Mouse (Mus musculus) brain, adult 2 months (tissue): Measurements from ENCODE around the gene Prom1.
"Not testable (repeated sequence)": the region's sequence is repeated elsewhere in the genome, so short reads cannot be mapped to it uniquely, and the experiment has no call there.

Experiments
- DNase-seq: peaks from one replicate; pipeline ENCODE4 v3.0.0; 2011; ENCODE audit warnings: low read depth, low spot score

Gene Prom1

DNA sequence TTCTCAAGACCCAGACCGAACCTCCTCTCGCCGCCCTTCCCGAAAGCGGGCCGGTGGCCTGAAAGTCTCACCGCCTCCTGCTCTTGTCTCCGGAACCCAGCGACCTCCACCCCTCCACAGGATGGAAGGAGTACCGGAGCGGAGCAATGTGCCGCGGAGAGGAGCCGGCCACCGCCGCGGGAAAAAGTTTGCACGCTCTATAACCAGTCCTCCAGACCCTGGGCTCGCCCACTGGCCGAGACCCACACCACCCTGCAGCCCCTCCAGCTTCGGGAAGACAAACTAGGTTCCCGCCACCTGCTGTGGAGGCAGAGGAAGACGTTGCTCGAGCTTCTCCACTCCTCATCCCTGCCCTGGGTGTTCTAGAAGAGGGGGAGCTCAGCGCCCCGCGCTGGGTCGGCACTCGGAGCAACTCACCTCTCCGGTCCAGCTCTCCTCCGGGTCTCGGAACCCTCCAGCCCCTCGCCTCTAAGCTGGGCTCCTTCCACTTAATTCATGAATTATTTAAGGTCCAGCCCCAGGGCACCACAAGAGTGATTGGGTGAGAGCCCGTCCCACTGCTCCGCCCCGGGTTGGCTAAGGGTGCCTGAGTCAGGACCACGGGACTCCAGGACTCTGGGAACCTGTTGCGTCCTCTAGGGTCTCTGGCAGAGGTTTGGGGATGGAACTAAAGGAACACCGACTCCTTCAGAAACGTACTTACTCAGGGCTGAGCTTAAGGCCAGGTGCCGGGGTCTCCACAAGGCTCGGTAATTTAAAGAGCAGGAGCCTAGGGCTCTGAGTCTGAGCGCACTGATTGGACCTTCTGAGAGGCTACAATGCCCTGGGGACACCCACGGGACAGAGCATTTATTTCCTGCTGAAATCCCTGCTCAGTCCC lies at the start of gene Prom1:
Prom1 (minus strand) TSS at position 802 of the 880 bp plus-strand sequence.
- peak; percentile 9 for DNase-seq

DNA sequence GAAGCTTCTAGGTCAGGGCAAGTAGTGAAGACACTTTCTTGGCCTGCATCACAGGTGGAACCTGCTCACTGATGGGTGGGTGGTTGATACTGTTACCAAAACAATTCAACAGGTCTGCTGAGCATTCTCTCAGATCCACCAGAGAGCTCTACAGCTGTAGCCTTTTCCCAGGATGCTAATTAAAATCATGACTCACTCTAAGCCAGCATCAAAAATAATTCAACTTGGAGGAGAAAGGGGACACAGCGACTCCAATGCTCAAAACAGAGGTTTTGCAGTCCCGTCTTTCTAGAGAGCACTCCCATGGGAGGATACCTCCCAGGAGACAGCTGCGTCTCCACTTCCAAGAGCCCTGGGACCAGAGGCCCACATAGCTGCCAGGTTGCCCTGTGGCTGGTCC lies 45.9 kb upstream of the Prom1 start:
- peak; percentile 83 for DNase-seq

DNA sequence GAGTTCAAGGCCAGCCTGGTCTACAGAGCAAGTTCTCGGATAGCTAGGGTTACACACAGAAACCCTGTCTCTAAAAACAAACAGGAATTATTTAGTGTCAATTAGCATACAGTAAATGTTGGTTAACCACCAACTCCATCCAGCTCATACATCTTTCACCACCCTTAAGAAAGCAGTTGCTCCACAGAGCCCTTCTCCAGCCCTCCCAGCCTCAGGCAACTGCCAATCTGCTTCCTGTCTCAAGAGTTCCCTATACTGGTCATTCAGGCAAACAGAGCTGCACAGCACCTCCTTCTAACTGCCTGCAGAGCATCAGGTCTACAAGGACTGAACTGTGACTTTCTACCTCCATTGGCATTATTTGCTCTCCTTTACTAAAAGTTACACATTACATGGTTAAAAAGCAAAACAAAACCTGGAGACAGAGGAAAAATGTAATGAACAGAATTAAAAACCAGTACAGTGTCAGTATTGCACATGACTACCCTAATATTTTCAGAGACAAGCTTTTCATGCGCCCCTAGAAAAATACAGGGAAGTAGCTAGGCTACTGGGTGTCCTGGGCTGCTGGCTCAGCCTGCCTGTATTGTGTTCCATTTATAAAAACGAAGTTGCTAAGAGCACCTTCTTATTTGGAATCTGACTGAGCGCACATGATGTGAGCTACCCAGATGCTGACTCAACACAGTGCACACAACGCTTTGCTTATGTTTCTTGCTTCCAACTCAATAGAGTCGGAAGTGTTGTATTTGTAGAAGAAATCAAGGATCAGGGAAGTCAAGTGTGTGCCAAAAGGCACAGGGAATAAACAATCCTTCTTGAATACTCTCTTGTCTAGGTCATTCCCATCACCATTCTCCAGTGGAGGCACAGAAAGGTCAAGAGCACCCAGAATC lies 44.9 kb upstream of the Prom1 start:
- DNase-seq = peak; percentile 54

DNA sequence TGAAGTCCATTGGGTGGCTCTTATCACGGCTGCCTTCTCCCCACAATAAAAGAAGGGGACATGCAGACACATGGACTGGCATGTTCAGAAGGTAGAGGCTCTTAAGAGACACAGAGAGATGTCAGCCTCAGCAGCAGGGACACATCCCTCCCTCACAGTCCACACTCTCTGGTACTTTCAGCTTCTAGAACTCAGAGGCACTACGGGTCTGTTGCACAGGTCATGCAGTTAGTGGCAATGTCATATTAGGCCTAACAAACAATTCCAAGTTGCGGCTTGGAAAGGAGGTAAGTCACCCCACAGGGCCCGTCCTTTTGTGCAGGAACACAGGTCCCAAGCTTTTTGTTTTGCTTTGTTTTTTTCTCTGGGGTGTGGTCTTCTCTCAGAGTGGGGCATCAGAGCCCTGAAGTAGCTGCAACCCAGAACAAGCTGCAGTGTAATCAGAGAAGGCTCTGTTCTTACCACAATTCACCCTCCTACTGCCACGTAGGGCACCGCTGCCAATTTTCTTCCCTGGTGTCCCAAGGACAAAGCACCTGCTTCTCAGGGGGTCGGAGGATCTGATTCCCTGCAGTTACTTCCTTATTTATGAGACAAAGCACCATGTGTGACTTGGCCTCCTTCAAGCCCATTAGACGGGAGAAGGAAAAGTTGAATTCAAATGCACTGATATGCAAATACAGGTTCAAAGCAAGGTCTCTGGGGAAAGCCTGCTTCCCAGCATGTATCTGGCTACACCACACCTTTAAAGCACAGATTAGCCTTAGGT lies 41.8 kb upstream of the Prom1 start:
- DNase-seq = no peak

DNA sequence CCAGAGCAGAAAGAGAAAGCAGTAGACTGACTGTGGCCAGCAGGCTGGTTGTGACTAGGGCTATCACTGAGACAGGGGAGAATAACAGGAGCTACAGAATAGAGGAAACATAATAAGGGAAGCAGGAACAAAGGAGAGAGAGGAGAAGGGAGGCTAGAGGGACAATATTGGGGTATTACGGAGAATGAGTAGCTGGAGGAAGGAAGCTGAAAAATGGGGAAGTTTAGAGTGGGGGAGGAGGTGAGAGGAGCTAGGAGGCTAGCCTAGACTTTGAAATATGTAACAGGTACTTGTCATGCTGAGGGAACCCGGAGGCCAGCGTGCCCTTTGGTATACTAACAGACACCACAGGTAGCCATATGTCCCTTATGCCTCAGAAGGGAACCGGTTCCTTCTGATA lies 25.7 kb upstream of the Prom1 start:
- DNase-seq = no peak

DNA sequence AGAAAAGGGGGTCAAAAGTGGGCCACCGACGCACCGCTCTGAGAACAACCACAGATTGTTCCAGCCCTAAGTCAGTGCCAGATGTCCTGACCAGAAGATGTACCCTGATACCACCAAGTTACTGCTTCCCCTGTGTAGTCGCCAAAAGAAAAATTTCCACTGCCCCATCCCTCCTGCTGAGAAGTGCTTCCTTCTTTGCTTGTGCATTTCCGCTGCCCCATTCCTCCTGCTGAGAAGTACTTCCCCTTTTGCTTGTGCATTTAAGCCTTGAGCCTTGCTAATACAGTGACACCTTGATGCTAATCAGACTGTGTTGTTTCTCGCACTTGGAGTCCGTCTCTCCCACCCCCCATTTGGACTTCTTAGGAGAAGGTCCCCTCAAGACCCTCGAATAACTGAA lies 24.7 kb upstream of the Prom1 start:
- DNase-seq = not testable (repeated sequence)

DNA sequence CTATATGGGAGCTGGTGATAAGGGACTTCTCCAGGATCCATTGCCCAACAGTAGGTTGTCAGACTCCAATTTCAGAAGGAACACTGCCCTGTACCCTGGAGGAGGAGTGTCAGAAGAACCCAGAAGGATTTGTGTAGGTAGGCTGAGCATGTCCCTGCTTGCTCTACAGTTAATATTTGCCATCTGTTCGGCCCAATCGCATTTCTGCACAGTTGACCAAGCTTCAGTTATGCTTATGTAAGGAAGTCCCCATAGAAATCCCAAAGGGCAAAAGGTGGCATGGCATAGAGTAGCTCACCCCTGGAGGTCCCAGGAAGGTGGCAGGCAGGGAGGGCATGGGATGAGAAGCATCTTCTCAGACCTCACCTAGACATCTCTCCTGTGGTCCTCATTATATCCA lies 19.6 kb upstream of the Prom1 start:
- peak; percentile 67 for DNase-seq

DNA sequence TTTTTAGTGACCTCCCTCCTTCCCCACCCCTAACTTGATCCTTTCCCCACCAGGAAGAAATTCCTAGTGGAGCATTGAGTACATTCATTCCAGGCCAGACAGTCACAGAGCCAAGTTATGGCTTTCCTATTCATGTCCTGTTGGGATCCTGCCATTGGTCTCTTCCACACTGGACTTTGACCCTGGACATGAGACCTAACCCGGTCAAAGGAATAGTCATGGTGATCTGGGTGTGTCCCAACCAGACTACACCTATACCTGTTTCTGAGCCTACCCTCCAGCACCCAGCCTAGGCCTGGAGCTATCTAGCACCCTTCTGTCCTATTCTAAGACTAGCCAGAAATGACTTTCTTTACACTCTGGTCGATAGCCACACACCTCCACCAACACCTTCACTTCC lies 11.3 kb upstream of the Prom1 start:
- DNase-seq = no peak

DNA sequence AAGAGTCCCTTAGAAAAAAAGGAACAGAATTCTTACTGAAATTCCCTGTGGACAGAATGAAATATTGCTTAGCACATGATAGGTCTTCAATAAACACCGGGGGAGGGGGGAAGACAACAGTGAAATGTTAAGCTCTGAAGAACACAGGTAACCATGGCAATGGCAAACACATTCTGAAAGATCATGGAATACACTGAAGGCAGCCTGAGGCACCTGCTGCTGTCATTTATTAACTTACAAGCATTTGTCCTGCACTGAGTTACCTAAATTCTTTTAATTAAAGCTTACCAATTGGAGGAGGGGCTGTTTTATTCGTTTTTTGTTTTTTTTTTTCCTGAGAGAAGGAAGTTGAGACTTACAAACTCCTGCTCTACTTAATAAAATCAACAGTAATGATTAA lies 7.3 kb upstream of the Prom1 start:
- no peak for DNase-seq

DNA sequence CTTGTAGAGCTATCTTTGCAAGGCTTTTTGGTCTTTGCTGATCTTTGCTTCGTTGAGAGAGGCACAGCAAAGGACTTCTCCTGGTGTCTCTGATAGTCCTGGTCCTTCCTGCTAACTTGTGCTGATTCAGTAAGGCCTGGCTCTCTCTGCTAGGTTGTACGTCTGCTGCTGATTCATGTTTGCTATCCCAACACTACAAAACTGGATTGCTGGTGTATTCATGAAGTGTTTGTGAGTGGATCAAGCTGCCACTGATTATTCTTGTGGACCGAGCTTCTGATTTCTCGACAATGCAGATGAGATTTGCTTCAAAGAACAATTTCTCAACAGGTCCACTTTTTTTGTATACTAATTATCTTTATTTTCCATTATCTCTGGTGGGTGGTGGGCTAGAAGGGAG lies 6.3 kb upstream of the Prom1 start:
- no peak for DNase-seq

DNA sequence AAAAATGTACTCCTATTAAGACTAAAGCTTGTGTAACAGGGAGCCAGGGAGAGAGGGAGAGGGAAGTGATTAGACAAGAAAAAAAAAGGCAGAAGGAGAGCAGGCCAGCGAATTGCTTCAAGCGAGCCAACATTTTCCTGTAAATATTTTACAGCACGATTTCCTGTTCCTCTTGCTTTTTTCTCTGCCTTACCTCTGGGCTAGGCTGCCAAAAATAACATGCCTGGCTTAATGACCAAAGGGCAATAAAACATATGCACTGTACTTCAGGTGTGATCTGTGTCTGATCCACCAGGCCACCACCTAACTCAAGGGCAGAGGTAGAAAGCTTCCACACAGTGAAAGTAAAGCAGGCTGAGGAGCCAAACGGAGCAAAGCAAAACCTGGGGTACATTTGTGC lies 3.4 kb upstream of the Prom1 start:
- DNase-seq = no peak

DNA sequence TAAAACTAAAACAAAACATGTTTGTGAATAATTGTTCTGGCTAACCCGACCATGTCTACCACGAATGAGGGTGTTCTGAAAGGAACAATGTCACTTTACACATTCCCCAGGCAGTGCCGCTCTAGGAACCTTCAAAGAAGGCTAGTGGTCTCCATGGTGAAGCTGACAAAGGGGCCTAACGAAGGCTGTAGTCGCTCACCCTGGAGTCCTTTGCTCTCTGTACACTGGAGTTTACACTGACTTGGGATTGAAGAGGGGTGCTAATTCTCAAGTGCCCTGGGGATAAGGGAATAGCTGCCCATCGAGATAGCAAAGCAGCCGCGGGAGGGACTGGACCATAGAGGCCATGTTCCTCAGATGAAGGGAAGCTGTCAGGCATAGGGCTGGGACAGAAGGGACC lies 2.9 kb upstream of the Prom1 start:
- no peak for DNase-seq

DNA sequence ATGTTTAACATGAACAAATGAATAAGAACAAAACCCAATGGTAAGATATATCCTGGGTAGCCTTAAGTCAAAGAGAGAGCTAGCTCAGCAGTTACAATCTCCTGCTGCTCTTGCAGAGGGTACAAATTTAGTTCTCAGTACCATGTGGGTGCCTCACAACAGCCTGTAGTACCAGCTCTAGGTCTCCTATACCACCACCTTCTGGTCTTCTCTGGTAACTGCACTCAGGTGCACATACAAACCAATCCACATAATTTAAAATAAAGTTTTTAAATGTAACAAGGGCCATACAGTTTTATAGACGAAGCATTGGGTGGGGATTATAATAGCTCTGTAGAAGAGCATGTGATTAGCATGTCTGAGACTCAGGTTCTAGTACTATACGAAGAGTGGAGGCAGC lies 2.3 kb upstream of the Prom1 start:
- DNase-seq = no peak

DNA sequence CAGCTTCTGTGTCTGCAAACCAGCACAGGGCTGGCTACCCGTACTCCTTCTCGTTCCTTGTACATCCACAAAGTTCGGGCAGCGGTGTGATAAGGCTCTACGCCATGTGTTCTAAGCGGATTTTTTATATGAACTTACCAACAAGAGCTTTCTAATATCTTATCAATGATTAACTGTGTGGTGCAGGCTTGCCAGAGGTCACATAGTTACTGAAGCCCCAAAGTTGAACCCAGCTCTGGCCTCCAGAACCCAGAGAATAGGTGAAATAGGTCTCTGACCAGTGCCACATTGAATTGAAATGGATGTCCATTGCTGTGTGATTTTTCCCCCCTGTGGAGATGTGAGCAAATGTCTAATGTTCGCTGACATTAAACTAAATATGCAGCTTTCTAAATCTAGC lies 1.3 kb upstream of the Prom1 start:
- no peak for DNase-seq

DNA sequence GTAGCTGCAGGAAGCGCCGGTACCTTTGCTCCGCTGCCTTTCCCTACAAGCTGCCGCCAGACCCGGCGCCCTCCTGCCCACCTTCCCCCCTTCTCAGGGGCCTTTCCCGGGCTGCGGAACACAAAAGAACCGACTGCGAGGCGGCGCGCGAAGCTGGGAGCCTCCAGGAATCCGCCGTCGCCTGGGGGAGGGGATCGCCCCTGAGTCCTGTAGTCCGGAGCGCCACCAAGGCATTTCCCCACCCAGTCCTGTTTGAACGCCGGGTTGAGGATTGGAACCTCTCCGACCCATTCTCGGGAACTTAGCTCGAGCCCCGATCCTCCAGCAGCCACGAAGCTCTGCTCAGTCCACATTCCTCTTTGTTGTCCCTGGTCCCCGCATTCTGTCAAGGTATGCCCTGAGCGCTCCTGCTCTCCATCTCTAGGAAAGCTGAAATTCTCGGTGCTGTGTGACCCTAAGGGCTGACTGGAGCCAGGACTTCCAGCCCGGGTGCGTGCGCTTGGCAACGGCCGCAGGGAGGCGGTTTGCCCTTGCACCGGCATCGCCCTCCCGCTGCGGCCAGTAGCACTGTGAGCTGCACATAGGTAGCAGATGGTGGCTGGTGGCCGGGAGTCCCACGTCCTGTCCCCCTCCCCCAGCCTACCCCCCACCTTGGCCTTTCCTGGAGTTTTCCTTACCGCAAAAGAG lies 1.1 kb downstream of the Prom1 start:
- DNase-seq = peak; percentile 86

DNA sequence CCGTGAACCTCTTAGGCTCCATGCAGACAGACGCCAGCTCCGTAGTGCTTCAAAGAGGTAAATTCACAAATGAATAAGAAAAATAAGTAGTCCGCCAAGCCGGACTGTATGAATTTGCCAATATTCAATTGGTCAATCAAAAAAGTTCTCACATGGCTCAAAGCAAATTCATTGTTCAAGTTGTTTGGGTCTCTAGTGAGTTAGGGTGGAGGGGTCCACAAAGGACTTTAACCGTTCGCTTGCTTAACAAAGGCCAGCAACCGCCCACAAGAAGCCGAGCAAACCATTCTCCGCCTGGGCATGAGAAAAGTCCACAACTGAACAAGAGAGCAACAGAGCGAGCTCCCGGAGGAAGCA lies 1.7 kb downstream of the Prom1 start:
- no peak for DNase-seq

DNA sequence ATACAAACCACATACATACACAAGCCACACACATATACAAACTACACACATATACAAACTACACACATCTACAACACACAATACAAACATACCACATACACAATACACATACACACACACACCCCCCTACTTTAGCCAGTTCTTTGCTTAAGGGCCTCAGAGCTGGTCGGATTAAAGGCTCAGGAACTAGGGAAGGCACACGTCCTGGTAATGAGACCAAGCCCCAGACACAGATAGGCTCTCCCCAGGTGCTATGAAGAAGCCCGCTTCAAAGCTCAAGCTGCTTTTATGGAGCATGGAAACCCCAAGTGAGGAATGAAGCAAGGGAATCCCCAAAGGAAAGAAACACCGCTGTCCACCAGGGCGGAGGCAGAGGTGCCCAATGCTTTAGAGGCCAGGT lies 4.8 kb downstream of the Prom1 start:
- DNase-seq = no peak

DNA sequence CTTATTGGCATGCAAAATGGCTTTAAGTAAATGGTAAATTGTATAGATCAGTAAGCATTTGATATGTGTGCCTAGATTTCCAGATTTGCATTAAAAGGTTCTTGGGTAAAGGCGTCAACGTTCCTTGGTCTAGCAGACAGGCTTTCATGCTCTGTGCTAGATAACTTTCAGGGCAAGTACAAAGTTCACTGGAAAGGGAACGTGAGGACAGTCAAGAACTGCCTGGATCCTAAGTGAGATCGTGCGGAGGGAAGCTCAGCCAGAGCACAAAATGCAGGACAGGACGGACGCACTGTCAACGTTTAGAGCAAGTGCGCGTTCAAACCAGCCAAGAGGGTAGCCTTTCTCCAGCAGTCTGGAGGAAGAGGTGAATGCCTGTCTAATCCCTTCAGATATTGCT lies 5.7 kb downstream of the Prom1 start:
- DNase-seq = no peak

DNA sequence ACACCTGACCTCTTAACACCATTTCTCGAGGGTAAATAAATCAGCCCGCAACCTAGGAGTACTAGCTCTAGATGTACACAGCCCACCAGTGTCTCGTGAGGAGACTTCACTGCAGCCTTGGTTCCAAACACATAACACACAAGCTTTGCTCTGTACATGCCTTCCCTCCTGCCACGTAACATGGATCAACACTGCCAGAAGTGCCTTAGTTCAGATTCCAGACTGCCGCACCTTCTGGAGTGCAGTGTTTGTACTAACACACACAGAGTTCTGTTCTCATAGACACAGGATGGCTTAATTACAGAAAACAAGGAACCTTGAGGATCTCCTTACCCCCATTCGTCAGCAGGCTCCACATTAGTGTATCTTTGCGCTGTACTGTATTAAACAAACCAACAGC lies 6.1 kb downstream of the Prom1 start:
- DNase-seq = no peak

DNA sequence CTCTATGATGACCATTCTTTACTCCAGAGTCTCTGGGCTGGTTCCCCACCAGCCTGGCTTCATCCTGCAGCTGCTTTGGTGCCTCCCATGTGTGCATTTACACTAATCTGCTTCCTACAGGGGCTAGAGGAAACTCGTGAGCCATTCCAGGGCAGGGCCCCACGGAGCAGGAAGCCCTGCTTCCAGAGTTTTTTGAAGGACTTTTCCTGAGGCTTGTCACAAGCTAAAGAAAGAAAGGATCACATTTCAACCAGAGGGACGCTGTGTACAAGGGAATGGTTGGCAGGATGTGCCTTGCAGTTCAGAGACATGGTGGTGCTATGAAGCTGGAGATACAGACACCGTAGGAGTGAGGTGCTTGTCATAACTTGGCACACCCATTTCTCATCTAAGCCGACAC lies 14.8 kb downstream of the Prom1 start:
- DNase-seq = peak; percentile 15

DNA sequence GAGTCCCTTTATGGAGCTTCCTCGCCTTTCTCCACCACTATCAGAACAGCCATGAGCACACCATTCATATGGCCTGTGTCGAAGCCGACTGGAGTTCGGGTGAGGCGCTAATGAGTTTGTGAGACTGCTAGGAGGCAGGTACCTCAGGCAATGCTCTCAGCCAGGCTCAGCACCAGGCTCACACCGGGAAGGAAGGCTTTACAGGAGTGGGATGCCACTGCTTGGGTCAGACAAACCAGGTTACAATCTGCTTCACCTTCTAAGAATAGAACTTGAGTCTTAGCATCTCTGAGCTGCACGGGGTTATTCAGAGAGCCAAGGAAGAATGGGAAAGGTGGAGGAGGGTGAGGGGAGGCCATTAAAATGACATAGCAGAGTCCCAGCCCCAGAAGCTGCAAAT lies 16.0 kb downstream of the Prom1 start:
- peak; percentile 64 for DNase-seq

DNA sequence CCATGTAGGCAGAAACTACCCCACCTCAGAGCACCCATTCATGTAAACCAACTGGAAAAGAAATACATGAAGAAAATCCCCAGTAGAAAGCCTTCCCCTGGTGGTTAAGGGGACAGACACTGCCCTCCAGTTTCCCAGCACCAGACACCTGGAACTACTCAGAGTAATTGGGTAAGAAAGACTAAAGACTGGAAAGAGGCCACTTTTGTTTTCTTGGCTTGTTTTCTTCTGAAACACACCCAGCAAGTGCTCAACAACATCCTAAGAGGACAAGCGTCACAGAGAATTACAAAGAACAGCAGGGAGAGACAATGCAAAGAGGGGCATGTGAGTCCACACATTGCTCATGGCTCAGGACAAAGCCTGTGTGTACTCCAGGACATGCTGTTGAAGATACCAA lies 20.7 kb downstream of the Prom1 start:
- DNase-seq = no peak
